Mouse (Mus musculus) Muller cell, postnatal 12 days (primary cell): Measurements from ENCODE around the gene Tstd1.

Source experiments
- DNase-seq: peaks from one replicate; pipeline ENCODE4 v3.0.0-alpha.2; 2015; ENCODE audit errors: inconsistent ontology term

Gene Tstd1

DNA sequence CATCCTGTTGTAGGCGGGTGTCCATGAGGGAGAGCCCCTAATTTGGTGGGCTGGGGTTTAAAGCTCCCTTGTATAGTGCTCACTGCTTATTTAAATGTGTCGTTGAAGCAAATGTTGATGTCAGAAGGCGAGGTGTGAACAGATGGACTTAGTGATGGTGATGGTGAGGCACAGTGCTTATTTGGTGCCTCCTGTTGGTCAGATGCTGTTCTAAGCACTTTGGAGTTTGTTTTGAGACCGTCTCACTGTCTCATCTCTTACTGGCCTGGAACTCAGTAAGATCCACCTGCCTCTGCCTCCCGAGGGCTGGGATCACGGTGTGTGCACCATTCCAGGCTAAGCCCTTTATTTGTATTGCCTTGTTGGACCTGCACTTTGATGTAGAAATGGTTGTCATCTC lies 36.3 kb downstream of the Tstd1 start:
- no peak for DNase-seq

GRCm38 (mm10) chr1:171457568-171457967 lies 38.9 kb downstream of the Tstd1 start:
- DNase-seq: no peak

GRCm38 (mm10) chr1:171459791-171460190 lies 41.1 kb downstream of the Tstd1 start:
- DNase-seq: peak; percentile 84

GRCm38 (mm10) chr1:171460551-171461503 lies 42.2 kb downstream of the Tstd1 start:
- DNase-seq: no peak

GRCm38 (mm10) chr1:171463133-171463532 lies 44.5 kb downstream of the Tstd1 start:
- DNase-seq: no peak

- no peak for DNase-seq
Observed at GRCm38 (mm10) chr1:171465749-171466412, 47.2 kb downstream of the Tstd1 start.

DNA sequence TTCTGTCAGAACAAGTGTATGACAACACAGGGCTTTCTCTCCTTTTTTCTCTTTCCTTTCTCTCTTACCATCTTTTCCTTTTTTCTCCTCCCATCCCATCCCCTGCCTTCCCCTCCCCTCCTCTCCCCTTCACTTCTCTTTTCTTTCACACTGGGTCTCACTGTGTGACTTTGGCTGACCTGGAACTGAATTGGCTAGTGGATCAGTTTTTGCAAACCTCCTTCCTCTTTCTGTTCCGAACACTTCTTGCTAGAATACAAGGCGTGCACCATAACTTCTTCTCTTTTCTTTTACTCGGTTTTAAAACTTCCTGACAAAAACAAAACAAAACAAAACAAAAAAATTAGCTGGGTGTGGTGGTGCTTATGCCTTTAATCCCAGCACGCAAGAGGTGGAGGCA lies 47.9 kb downstream of the Tstd1 start:
- no peak for DNase-seq

GRCm38 (mm10) chr1:171469678-171470077 lies 51.0 kb downstream of the Tstd1 start:
- no peak for DNase-seq
